ENCODE assay signal across 21 mouse cellular contexts in the genomic region with DNA sequence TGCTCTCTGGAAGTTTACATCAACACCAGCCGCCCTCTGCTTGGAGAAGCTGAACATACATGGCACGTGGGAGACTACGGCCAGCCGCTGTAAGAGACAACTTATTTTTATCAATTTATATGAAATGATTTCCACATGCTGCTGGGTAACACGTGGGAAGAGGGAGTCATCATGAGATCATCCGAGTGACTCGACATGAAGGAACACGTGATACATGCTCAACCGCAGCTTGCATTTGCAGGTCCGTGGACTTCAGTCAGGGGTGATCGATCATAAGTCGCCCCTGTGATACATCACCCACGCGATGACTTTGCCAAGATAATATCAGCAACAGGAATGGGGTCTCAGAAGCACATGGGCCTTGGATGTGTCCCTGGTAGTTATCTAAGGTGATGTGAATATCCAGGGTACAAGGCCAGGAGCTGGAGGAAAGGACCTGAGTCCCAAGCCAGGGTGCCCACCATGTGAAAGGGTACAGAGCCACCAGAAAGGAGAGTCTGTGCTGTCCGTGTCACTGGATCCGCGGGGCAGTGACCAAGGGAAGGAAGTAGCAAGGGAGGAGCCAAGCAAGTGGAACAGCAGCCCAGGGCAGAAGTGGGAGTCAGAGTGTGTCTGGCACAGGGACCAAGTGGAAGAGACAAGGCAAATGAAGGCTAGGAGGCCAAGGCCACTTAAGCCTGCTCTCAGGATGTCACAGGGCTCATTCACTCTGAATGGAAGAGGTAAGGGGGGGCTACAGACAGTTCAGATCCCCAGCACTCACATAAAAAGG. TPM values are rescaled to one million over a fixed set of nuclear protein-coding genes. Genes with fewer than 3 reads are reported as not detected.
DNase-seq lines count a peak whose midpoint lies in the region; ATAC-seq and TF ChIP-seq lines count a peak whose summit lies in the region.
"Had no signal": no experiment of that assay in that cellular context is flagged by ENCODE, and none has a peak within 500 bp of the region (broad histone marks: within the 10 kb centered on the region; RNA-seq: fewer than 3 reads in every experiment).

No protein-coding gene starts in this region.

- no peak for DNase-seq in kidney, adult 8-10 months
- DNase-seq in 3134 (ENCODE audit: extremely low read depth, insufficient read length, low spot score): peak; percentile 71
- DNase-seq in neural tube, embryonic 10.5 days (ENCODE audit: extremely low spot score, low spot score): no peak
- no peak for DNase-seq in thymus, postnatal 25 days
- DNase-seq: cerebellum, postnatal 36 days; heart, postnatal 4 days; lung, postnatal 14 days had no signal

- WGBS in kidney, embryonic 15.5 days: 54% methylated on average over 17 of the region's 17 CpGs

- H3K4me2 ChIP-seq in kidney, embryonic 15.5 days: 0 out of 2 replicates have a peak overlapping the region, but pooled peaks have one; percentile 9
- H3K4me2 ChIP-seq: embryonic facial prominence, embryonic 13.5 days; heart, embryonic 13.5 days; liver, embryonic 15.5 days; midbrain, embryonic 12.5 days had no signal

- H3K79me2 ChIP-seq in C2C12 (ENCODE audit: control insufficient read depth, insufficient read depth): no peaks in the 10 kb centered on the region

- H3K9me3 ChIP-seq in kidney, embryonic 15.5 days (replicated peaks): no peaks in the 10 kb centered on the region
- H3K9me3 ChIP-seq: embryonic facial prominence, embryonic 13.5 days; heart, embryonic 13.5 days; liver, embryonic 15.5 days; midbrain, embryonic 12.5 days had no signal

- H3K27me3 ChIP-seq in kidney, embryonic 15.5 days: peaks cover 4% of the 10 kb centered on the region; the same call in 1 of the 2 replicates
- H3K27me3 ChIP-seq in C2C12 (ENCODE audit: control insufficient read depth, insufficient read depth, insufficient read length): peaks cover 13% of the 10 kb centered on the region

- no peak for TF ChIP-seq CTCF in C2C12 (IDR thresholded peaks at IDR 0.05; ENCODE audit: control insufficient read depth, insufficient read depth, insufficient read length)

- 0 out of 2 replicates have a peak overlapping the region, but pooled peaks have one; percentile 5 for H3K9ac ChIP-seq in kidney, embryonic 15.5 days
- H3K9ac ChIP-seq: heart, embryonic 13.5 days; liver, embryonic 15.5 days; midbrain, embryonic 12.5 days had no signal

- peak overlapping the region; percentile 39 for H3ac ChIP-seq in C2C12 (ENCODE audit: control insufficient read depth, insufficient read length, low read depth)

- H3K36me3 ChIP-seq in kidney, embryonic 15.5 days: no peaks in the 10 kb centered on the region
- no peaks in the 10 kb centered on the region for H3K36me3 ChIP-seq in C2C12 (ENCODE audit: control insufficient read depth, insufficient read depth)
- H3K36me3 ChIP-seq: embryonic facial prominence, embryonic 13.5 days; heart, embryonic 13.5 days; liver, embryonic 15.5 days; midbrain, embryonic 12.5 days had no signal

- peaks cover 36% of the 10 kb centered on the region for H3K4me1 ChIP-seq in kidney, embryonic 15.5 days
- H3K4me1 ChIP-seq in brown adipose tissue, adult 24 weeks (ENCODE audit: control insufficient read depth, insufficient read depth, insufficient read length, low read length): no peaks in the 10 kb centered on the region
- H3K4me1 ChIP-seq: liver, embryonic 15.5 days had no signal

- H3K27ac ChIP-seq in kidney, embryonic 15.5 days: peak overlapping the region; percentile 57
- peak overlapping the region; percentile 58 for H3K27ac ChIP-seq in brown adipose tissue, adult 24 weeks (replicated peaks; ENCODE audit: low read depth, low read length)
- H3K27ac ChIP-seq: embryonic facial prominence, embryonic 13.5 days; heart, embryonic 13.5 days; liver, embryonic 15.5 days; midbrain, embryonic 12.5 days had no signal

- H3K79me3 ChIP-seq in C2C12 (ENCODE audit: low read depth): no peaks in the 10 kb centered on the region

- no peak overlapping the region for H3K4me3 ChIP-seq in kidney, embryonic 15.5 days (replicated peaks)
- H3K4me3 ChIP-seq in C2C12 (ENCODE audit: insufficient read depth, poor library complexity, severe bottlenecking): no peak overlapping the region
- no peak overlapping the region for H3K4me3 ChIP-seq in brown adipose tissue, adult 24 weeks (ENCODE audit: insufficient read depth, low read depth, low read length)
- H3K4me3 ChIP-seq: embryonic facial prominence, embryonic 13.5 days; heart, embryonic 13.5 days; left cerebral cortex, adult 2 months; liver, embryonic 15.5 days; midbrain, embryonic 12.5 days had no signal

- ATAC-seq in kidney, embryonic 15.5 days (replicated peaks; ENCODE audit: low FRiP score): 0 out of 2 replicates have a peak, but pooled peaks have one; percentile 12
- no peak for ATAC-seq in frontal cortex, adult (ENCODE audit: low TSS enrichment)
- ATAC-seq: Patski had no signal

TF ChIP-seq in C2C12, 6 proteins besides CTCF, POLR2A, EP300 and RAD21:
- TF ChIP-seq CEBPB (IDR thresholded peaks at IDR 0.05; ENCODE audit: low read depth): peak; percentile 71
- TF ChIP-seq MYOG (IDR thresholded peaks at IDR 0.05; ENCODE audit: control insufficient read depth, extremely low read depth, insufficient read length): no peak
- TF ChIP-seq MAX (IDR thresholded peaks at IDR 0.05): peak; percentile 97
- TF ChIP-seq USF1 (IDR thresholded peaks at IDR 0.05; ENCODE audit: low read depth): peak; percentile 97
- TF ChIP-seq FOSL1 (IDR thresholded peaks at IDR 0.05; ENCODE audit: insufficient read depth, low read length, poor library complexity, severe bottlenecking): peak; percentile 83
- TF ChIP-seq MYOD1 (IDR thresholded peaks at IDR 0.05; ENCODE audit: control insufficient read depth, insufficient read length, low read depth): peak; percentile 12

RNA-seq across cellular contexts. Expression of gene Shc2, which starts 4.5 kb away (rescaled TPM):
- polyA plus RNA-seq in kidney, embryonic 15.5 days (2015; fragmentation: Nextera tagmentation; extraction: Ambion mirVana): 10.4 and 12.2 TPM in 2 replicates
- 3.5 TPM for polyA plus RNA-seq in C2C12 (2012; fragmentation: generic; extraction: Trizol)
- polyA plus RNA-seq in brown adipose tissue, adult 24 weeks (2012; ENCODE audit: insufficient read depth, insufficient read length, missing spikeins): 0.92 and 1.7 TPM in 2 replicates

RNA-seq across cellular contexts. Expression of gene Odf3l2, which starts 12.3 kb away (rescaled TPM):
- not detected in 2 replicates for polyA plus RNA-seq in kidney, embryonic 15.5 days (2015; fragmentation: Nextera tagmentation; extraction: Ambion mirVana)
- polyA plus RNA-seq in C2C12 (2012; fragmentation: generic; extraction: Trizol): not detected
- polyA plus RNA-seq in brown adipose tissue, adult 24 weeks (2012; ENCODE audit: insufficient read depth, insufficient read length, missing spikeins): 1.2 TPM in 1 of 2 replicates, not detected in the other
- polyA plus RNA-seq: embryonic facial prominence, embryonic 13.5 days; forebrain, embryonic 11.5 days; heart, embryonic 13.5 days; intestine, embryonic 14.5 days; limb, embryonic 11.5 days; liver, embryonic 15.5 days; midbrain, embryonic 12.5 days; Patski; thymus, postnatal 0 days had no signal

RNA-seq across cellular contexts. Expression of gene C2cd4c, which starts 19.4 kb away (rescaled TPM):
- polyA plus RNA-seq in kidney, embryonic 15.5 days (2015; fragmentation: Nextera tagmentation; extraction: Ambion mirVana): 0.05 TPM in 1 of 2 replicates, not detected in the other
- polyA plus RNA-seq in C2C12 (2012; fragmentation: generic; extraction: Trizol): 0.07 TPM
- polyA plus RNA-seq in brown adipose tissue, adult 24 weeks (2012; ENCODE audit: insufficient read depth, insufficient read length, missing spikeins): 0.48 TPM in 1 of 2 replicates, not detected in the other
- polyA plus RNA-seq: embryonic facial prominence, embryonic 13.5 days; heart, embryonic 13.5 days; limb, embryonic 11.5 days; liver, embryonic 15.5 days; Patski; thymus, postnatal 0 days had no signal

RNA-seq across cellular contexts. Expression of gene Madcam1, which starts 31.2 kb away (rescaled TPM):
- polyA plus RNA-seq in kidney, embryonic 15.5 days (2015; fragmentation: Nextera tagmentation; extraction: Ambion mirVana): 2.7 and 2.8 TPM in 2 replicates
- not detected for polyA plus RNA-seq in C2C12 (2012; fragmentation: generic; extraction: Trizol)
- not detected in 2 replicates for polyA plus RNA-seq in brown adipose tissue, adult 24 weeks (2012; ENCODE audit: insufficient read depth, insufficient read length, missing spikeins)
- polyA plus RNA-seq: Patski had no signal

RNA-seq across cellular contexts. Expression of gene Tpgs1, which starts 36.0 kb away (rescaled TPM):
- 71.2 and 81.4 TPM in 2 replicates for polyA plus RNA-seq in kidney, embryonic 15.5 days (2015; fragmentation: Nextera tagmentation; extraction: Ambion mirVana)
- polyA plus RNA-seq in C2C12 (2012; fragmentation: generic; extraction: Trizol): 80.7 TPM
- 17.0 and 17.6 TPM in 2 replicates for polyA plus RNA-seq in brown adipose tissue, adult 24 weeks (2012; ENCODE audit: insufficient read depth, insufficient read length, missing spikeins)
